Mouse (Mus musculus): Measurements from ENCODE around the gene Them5. TPM values are rescaled to one million over a fixed set of nuclear protein-coding genes. Genes with fewer than 3 reads are reported as not detected.

The Them5 gene
- polyA plus RNA-seq, 1 experiment = not detected

DNA sequence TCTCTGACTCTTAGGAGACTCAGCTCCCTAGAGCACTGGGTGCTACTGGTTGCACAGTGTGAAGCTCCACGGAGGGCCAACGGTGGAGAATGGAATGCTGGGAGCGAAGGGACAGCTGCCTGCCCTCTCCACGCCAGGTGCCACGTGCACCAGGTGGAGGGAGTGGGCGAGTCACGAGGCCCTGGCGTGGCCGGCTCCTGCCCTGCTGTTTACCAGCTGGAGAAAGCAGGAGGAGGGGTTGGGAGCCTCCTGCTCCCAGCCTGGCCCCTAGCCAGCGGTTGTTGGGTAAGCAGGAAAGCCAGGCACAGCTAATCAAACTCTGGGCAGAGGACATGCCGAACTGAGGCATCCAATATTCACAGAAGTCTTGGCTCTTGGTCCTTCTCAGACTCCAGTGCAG, 29.7 kb downstream of the Them5 start:
- DNase-seq (ENCODE audit: extremely low spot score in 1 of 2, low spot score in 1 of 2) = no peak

GRCm38 (mm10) chr3:94372038-94372437, 30.1 kb downstream of the Them5 start:
- no peak for DNase-seq (ENCODE audit: extremely low spot score in 1 of 2, low spot score in 1 of 2)

DNA sequence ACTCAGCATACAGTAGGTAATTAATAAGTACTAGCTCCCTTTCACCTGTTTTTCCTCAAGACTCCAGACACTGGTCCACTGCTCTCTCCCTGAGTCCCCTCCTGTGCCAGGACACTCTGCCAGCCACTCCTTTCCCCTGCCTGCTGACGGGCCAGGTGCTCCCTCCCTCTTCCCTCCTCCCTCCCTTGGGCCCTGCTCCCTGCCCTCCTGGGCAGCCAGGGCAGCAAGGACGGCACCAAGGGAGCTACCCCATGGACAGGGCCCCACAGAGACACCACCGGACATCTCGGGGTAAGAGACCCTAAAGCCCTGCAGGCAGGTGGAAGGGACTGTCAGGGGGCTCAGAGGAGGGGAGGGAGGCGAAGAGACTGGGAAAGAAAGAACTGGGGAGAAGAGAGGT, 30.7 kb downstream of the Them5 start, which contains the start of gene Rorc:
Gene Rorc (plus strand): TSS at position 154 of the 400 bp plus-strand sequence.
- no peak for DNase-seq (ENCODE audit: extremely low spot score in 1 of 2, low spot score in 1 of 2)

DNA sequence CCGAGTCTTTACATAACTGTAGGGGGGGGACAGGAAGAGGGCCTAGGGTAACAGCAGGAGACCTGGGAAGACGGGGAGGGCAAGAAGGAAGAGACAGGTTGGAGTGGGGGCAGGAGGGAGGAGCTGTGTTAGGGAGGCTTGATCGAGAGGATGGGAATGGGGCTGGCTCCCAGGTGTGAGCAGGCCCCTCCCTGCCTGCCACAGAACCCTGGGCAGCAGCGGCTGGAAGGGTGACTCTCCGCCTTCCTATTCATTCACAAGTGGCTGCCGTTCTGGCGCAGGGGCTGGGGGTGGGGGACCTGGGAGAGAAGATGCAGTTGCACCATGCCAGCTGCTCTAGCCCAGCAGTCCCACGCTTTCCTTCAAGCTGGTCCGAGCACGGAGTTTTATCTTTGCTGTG, 31.2 kb downstream of the Them5 start:
- DNase-seq (ENCODE audit: extremely low spot score in 1 of 2, low spot score in 1 of 2) = no peak

DNA sequence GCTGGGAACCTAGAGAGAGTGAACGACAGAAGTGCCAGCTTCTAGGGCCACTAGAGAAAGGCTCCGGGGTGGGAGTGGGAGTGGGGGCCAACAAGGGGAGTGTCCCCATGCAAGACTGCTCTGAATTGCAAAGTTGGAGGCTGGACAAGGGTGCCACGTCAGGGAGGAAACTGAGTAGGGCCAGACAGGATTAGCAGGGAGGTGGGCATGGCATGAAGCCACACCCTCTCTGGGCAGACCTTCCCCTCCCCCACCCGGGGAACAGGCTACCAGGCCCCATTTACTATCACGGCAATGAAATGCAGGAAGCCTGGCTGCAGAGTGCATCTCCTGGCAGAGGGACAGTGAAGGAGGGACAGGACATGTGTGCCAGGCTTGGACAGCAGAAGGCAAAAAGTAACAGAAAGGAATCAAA, 31.7 kb downstream of the Them5 start:
- no peak for DNase-seq (ENCODE audit: extremely low spot score in 1 of 2, low spot score in 1 of 2)

GRCm38 (mm10) chr3:94374636-94375035, 32.7 kb downstream of the Them5 start:
- no peak for DNase-seq (ENCODE audit: extremely low spot score in 1 of 2, low spot score in 1 of 2)

GRCm38 (mm10) chr3:94375146-94375545, 33.2 kb downstream of the Them5 start:
- no peak for DNase-seq (ENCODE audit: extremely low spot score in 1 of 2, low spot score in 1 of 2)

DNA sequence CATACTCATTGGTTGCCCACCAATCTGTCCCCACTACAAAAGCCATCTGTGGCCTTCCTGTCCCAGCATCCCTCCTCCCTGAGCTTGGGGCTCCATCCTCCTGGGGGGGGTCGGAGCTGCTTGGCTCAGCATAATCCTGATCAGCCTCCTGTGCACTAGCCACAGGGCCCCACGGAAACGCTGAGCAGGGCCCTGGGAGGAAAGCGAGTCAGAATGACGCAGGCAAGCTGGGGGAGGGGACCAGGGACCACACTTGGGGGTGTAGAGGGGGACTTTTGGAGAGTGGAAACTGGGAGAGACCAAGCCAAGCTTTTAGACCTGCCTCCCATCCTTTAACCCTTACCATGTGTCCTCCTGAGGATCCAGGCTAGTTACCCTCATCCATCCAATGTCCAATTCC, 34.0 kb downstream of the Them5 start:
- DNase-seq (ENCODE audit: extremely low spot score in 1 of 2, low spot score in 1 of 2) = no peak

- no peak for DNase-seq (ENCODE audit: extremely low spot score in 1 of 2, low spot score in 1 of 2)
Measured at GRCm38 (mm10) chr3:94377028-94377923, 35.4 kb downstream of the Them5 start.

DNA sequence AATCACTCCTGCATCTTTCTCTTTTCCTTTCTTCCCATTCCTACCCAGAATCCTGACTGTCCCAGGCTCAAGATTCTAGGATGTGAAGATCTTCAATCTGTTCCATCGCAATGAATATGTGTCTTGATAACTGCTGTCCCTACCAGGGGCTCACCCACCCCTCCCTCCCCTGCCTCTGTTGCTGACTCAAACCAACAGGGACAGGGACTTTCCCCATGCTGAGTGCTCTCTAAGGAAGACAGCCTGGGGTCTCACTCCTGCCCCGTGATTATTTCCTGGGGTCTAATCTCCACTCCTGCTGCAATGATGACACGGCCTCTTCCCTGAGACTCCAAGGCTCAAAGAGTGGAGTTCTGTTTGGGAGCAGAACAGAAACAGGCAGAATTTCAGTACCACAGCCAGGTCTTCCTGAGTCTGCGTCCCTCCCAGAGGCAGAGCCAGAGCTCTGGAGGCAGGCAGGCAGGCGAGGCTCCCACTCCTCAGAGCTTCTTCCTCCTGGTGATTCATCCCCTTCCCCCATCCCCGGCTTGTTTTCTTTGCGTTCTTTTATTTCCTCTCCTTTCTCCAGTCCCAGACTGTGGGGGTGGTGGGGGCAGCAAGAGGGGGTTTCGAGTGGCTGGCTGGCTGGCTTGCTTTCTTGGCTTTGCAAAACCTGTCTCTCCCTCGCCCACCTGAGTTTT, 38.1 kb downstream of the Them5 start:
- peak in 1 of 2 experiments; percentile 47 for DNase-seq (ENCODE audit: extremely low spot score in 1 of 2, low spot score in 1 of 2)

DNA sequence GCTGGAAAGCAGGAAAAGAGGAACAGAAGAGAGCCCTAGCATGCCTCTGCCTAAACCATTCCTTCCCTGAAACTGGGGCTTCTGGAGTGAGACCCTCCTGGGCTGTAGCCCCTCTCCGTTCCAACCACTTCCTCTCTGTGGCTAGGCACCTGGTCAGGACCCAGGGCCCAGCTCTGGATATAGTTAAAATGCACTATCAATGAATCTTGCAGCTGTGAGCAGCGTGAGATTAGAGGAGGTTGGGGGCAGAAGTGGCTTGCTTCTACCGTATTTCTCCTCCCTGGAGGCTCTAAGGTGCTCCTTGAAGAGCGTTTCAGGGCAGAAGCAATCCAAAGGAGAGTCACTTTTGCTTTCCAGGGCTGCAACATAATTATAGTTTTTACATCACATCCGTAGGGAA, 40.4 kb downstream of the Them5 start:
- no peak for DNase-seq (ENCODE audit: extremely low spot score in 1 of 2, low spot score in 1 of 2)

- no peak for DNase-seq (ENCODE audit: extremely low spot score in 1 of 2, low spot score in 1 of 2)
Measured at GRCm38 (mm10) chr3:94383476-94383875, 41.6 kb downstream of the Them5 start.

GRCm38 (mm10) chr3:94386671-94387070, 44.8 kb downstream of the Them5 start:
- no peak for DNase-seq (ENCODE audit: extremely low spot score in 1 of 2, low spot score in 1 of 2)

DNA sequence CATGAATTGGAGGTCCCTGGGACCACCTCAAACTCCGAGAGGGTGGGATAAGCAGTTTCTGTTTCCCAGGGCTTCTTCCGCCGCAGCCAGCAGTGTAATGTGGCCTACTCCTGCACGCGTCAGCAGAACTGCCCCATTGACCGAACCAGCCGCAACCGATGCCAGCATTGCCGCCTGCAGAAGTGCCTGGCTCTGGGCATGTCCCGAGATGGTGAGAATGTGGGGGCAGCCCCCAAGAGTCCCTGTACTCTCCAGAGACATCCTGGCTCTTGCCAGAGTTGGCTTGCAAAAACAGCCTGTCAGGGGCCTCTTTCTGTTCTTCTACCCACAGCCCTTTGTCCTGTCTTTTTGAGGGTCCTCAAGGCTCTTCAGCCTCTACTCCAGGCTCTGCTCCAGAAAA, 45.5 kb downstream of the Them5 start:
- no peak for DNase-seq (ENCODE audit: extremely low spot score in 1 of 2, low spot score in 1 of 2)

- no peak for DNase-seq (ENCODE audit: extremely low spot score in 1 of 2, low spot score in 1 of 2)
Measured at GRCm38 (mm10) chr3:94388047-94388446, 46.1 kb downstream of the Them5 start.

- DNase-seq (ENCODE audit: extremely low spot score in 1 of 2, low spot score in 1 of 2) = no peak
Measured at GRCm38 (mm10) chr3:94389420-94389819, 47.5 kb downstream of the Them5 start.

DNA sequence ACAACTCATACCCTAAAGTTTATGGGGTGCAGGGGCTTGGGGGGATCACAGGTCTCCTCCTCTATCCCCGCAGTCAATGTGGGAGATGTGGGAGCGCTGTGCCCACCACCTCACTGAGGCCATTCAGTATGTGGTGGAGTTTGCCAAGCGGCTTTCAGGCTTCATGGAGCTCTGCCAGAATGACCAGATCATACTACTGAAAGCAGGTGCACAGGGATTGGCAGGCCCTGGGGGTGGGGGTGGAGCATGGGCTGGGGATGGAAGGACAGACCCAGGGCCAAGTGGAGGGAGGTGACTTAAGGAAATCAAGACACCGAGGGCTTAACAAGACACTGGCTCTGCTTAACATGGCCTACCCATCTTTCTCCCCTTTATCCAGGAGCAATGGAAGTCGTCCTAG, 49.1 kb downstream of the Them5 start:
- no peak for DNase-seq (ENCODE audit: extremely low spot score in 1 of 2, low spot score in 1 of 2)

- DNase-seq (ENCODE audit: extremely low spot score in 1 of 2, low spot score in 1 of 2) = no peak
Measured at GRCm38 (mm10) chr3:94392128-94392527, 50.2 kb downstream of the Them5 start.

- DNase-seq (ENCODE audit: extremely low spot score in 1 of 2, low spot score in 1 of 2) = no peak
Measured at GRCm38 (mm10) chr3:94393049-94393448, 51.1 kb downstream of the Them5 start.

GRCm38 (mm10) chr3:94396336-94396735, 54.4 kb downstream of the Them5 start:
- DNase-seq (ENCODE audit: extremely low spot score in 1 of 2, low spot score in 1 of 2) = no peak

DNA sequence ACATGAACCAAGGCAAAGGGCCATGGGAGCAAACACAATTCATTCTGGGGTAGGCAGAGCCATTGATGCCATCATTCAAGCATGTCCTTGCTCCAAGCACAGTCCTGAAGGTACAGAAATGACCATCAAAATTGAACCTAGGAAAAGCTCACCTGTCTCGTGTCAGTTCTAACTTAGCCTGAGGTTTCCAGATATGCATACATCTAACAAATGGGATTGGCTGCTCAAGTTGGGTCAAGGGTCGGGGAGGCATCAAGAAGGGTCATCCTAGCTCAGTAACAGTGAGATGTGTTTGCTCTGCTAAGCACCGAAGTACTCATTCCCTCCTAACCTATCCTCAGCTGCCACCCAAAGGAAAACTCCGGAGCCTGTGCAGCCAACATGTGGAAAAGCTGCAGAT, 55.0 kb downstream of the Them5 start:
- DNase-seq (ENCODE audit: extremely low spot score in 1 of 2, low spot score in 1 of 2) = no peak

All from frontal cortex, adult 2 months (tissue).